Mouse (Mus musculus) layer of hippocampus, adult 11-12 months (tissue): ENCODE measurements at regions not wholly inside any gene's neighbourhood (a gene's known extent, or its start where the extent isn't known, plus 50 kb on each side); places are given as distances from the start of the nearest gene placed in this dataset.

Experiments
- DNase-seq: peaks from one replicate; pipeline ENCODE4 v3.0.0; 2022; ENCODE audit warnings: low spot score

GRCm38 (mm10) chr9:98690839-98691516 is 89.5 kb upstream of the Mrps22 start:
- DNase-seq, result peak; percentile 34

GRCm38 (mm10) chr9:98685548-98685947 is 84.1 kb upstream of the Mrps22 start:
- DNase-seq, result no peak

DNA sequence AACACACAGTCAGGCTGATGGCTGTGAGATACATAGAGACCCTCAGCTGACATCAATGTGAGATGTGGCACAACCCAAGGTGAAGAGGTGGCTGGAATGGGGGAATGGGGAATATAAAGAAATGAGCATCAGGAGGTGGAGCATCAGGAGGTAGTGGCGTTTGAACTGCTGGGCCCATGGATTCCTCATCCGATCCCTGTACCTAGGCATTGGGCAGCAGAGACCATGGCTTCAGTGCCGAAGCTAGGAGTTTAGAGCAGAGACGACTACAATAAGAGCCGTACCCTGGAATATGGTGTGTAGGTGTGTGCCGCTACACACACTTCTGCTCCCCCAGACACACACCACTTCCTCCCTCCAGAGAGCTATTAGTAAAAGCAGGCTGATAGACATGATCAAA is 82.9 kb upstream of the Mrps22 start:
- no peak for DNase-seq

GRCm38 (mm10) chr9:98675612-98676011 is 74.2 kb upstream of the Mrps22 start:
- DNase-seq, result no peak

DNA sequence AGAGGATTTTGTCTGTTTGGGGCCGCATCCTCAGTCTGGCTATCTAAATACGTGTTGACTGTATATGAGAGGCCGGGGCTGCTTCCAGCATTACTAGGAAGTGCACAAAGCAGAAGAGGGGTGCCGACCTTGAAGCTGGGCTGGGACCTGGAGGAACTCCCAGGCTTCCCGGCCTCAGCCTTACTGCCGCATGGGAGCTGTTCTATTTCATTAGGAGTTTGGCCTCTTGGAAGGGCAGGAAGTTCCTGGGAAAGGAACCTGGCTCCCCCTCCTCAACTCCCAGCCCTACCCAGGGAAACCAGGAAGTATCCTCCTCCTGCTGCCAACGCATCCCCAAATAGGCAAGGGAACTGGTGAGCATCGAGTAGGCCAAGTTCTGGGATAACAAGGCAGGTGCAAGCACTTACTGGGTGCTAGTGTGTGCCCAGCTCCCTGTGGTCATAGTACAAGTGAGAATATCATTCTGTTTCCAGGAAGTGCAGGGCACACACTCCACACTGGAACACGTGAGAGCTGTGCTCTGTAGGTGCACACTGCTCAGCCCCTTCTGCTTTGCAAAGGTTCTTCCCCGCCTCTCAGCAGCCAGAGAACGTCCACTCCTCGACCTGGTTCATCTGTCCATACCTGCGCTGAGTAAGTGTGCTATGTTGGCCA is 72.1 kb upstream of the Mrps22 start:
- DNase-seq, result no peak

- DNase-seq, result no peak
Observed at GRCm38 (mm10) chr9:98672361-98672760, 70.9 kb upstream of the Mrps22 start.

- no peak for DNase-seq
Observed at GRCm38 (mm10) chr9:98668423-98669330, 67.2 kb upstream of the Mrps22 start.

DNA sequence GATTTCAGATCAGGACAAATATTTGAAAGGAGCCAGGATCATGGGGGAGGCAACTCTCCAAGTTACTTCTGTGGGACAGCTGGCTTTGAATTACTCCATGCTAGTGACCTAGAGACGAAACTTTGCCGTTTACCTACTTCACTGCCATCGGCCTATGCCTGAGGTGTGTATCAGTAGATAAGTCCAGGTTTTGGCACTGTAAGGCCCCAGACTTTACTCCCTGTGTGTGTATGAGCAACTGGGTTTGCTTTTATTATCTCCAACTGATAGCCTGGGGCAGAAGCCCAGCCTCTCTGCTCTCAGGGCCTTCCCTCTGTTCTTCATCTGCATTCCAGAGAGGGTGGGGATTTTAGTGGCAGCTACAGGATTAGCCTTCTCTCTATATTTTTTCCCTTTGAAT is 65.6 kb upstream of the Mrps22 start:
- DNase-seq, result no peak

DNA sequence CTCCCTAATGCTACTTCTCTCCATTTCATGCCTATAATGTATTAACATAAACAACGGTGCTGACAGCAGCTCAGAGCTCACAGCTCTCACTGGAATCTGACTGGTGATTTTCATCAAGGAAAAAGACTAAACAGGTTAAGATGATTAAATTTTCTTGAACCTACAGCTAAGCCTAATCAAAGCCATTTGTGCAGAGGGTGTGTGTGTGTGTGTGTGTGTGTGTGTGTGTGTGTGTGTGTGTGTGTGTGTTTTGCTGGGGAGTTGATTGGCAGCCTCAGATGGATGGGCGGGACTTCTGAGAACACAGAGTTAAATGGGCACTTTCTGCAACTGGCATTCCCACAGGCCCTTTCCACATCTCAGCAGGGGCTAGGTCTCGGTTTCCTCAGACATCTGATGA is 61.6 kb upstream of the Mrps22 start:
- DNase-seq, result no peak

GRCm38 (mm10) chr9:98651681-98652080 is 50.2 kb upstream of the Mrps22 start:
- DNase-seq, result no peak
